Mouse (Mus musculus) kidney, adult 2 months (tissue): ENCODE results near the gene Ndufa4. TPM values are rescaled to one million over a fixed set of nuclear protein-coding genes. Genes with fewer than 3 reads are reported as not detected.
"Not testable (repeated sequence)": the region's sequence is repeated elsewhere in the genome, so short reads cannot be mapped to it uniquely, and the experiment has no call there.

Source experiments
- DNase-seq: peaks from one replicate; pipeline ENCODE4 v3.0.0; 2021
- H3K27ac ChIP-seq: fragments of 200-500 bp; 2 replicates; pipeline ENCODE4 v1.5.1; 2012; ENCODE audit warnings: low read depth, low read length, control low read depth, inconsistent platforms; ENCODE audit not compliant: insufficient read depth
- H3K27me3 ChIP-seq: fragments of 200-500 bp; replicated peaks from 2 replicates; pipeline ENCODE4 v1.6.1; 2012; ENCODE audit warnings: mild to moderate bottlenecking, moderate library complexity, low read length, inconsistent platforms; ENCODE audit not compliant: control insufficient read depth, insufficient read depth
- H3K36me3 ChIP-seq: fragments of 200-500 bp; 2 replicates; pipeline ENCODE4 v1.6.1; 2012; ENCODE audit warnings: mild to moderate bottlenecking, moderate library complexity, low read length, inconsistent platforms; ENCODE audit not compliant: control insufficient read depth, insufficient read depth
- H3K4me1 ChIP-seq: fragments of 200-500 bp; 2 replicates; pipeline ENCODE4 v1.6.1; 2011; ENCODE audit warnings: low read length; ENCODE audit not compliant: control insufficient read depth, insufficient read depth
- H3K4me3 ChIP-seq: fragments of 200-500 bp; 2 replicates; pipeline ENCODE4 v1.5.1; 2011; ENCODE audit warnings: mild to moderate bottlenecking, low read depth, low read length, control low read depth; ENCODE audit not compliant: insufficient read depth
- CTCF ChIP-seq: fragments of 200-500 bp; conservative IDR thresholded peaks from 2 replicates; pipeline ENCODE4 v1.5.1; 2011; ENCODE audit warnings: low read depth, mild to moderate bottlenecking, control low read depth, low read length, moderate library complexity, mixed read lengths; ENCODE audit not compliant: insufficient read depth, insufficient read length
- POLR2A ChIP-seq: fragments of 200-500 bp; IDR thresholded peaks from one replicate; pipeline ENCODE4 v1.6.1; 2011; ENCODE audit warnings: low read depth, low read length, control low read depth
- WGBS: fragments of 180-500 bp; shearing (Covaris S2); methylation state at CpG from one replicate; pipeline ENCODE4 v1.1.7; 2018; 5-methylcytosine and 5-hydroxymethylcytosine counted together
- polyA plus RNA-seq: library from polyadenylated mRNA; depleted of rRNA; stranded (reverse); fragments of >200 nt; gene quantifications from 2 replicates; pipeline ENCODE4 v1.2.3, GENCODE M21; 2012; rRNA removed

The Ndufa4 gene
- polyA plus RNA-seq, 1 experiment: 1,702 TPM

DNA sequence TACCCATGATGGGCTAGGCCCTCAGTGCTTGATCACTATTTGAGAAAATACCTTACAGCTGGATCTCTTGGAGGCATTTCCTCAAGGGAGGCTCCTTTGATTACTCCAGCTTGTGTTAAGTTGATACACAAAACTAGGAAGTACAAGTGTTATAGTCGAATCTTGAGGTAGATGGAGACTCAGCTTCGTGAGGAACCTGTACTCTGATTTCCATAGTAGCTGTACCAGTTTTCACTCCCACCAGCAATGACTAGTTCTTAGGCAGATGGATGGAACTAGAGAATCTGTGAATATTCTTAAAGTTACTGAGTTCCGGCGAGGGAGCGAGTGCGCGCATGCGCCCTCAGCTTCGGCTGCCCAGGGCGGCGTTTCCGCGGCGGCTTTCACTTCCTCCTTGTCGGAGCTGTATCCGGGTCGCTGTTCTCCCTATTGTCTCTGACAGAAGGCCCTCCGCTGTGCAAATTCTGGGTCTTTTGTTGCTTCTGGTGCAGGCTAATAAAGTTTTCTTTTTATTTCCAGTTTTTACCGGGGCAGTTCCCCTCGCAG is 18.3 kb upstream of the Ndufa4 start:
- Histone ChIP-seq H3K27me3 (no peaks in the 10 kb centered on the region), H3K4me1 (peaks cover 2% of the 10 kb centered on the region; the same call in 1 of the 2 replicates), H3K36me3 (no peaks in the 10 kb centered on the region), H3K27ac (peak overlapping the region; percentile 64), H3K4me3 (peak overlapping the region; percentile 96)
- TF ChIP-seq POLR2A (peak; percentile 32), CTCF (no peak)
- peak; percentile 93 for DNase-seq
- under 1% methylated on average over 20 of the region's 20 CpGs for whole genome bisulfite sequencing

- H3K27ac ChIP-seq: 0 out of 2 replicates have a peak overlapping the region, but pooled peaks have one; percentile 42
- peak overlapping the region; percentile 92 for H3K4me3 ChIP-seq
- H3K27me3 ChIP-seq: no peaks in the 10 kb centered on the region
- DNase-seq: no peak
- WGBS: 25% methylated on average over 7 of the region's 7 CpGs
- no peak for TF ChIP-seq POLR2A
- TF ChIP-seq CTCF: no peak
- H3K36me3 ChIP-seq: no peaks in the 10 kb centered on the region; the same call in 1 of the 2 replicates
- peaks cover 5% of the 10 kb centered on the region for H3K4me1 ChIP-seq
Measured at GRCm38 (mm10) chr6:11908170-11908569, 873 bp upstream of the Ndufa4 start.

- H3K27me3 ChIP-seq: no peaks in the 10 kb centered on the region
- TF ChIP-seq POLR2A: no peak
- no peak for TF ChIP-seq CTCF
- peak overlapping the region; percentile 92 for H3K4me3 ChIP-seq
- H3K36me3 ChIP-seq: no peaks in the 10 kb centered on the region; the same call in 1 of the 2 replicates
- under 1% methylated on average over 5 of the region's 5 CpGs for WGBS
- no peak for DNase-seq
- peak overlapping the region; percentile 90 for H3K27ac ChIP-seq
- peaks cover 5% of the 10 kb centered on the region for H3K4me1 ChIP-seq
Measured at GRCm38 (mm10) chr6:11906890-11907268, 418 bp downstream of the Ndufa4 start.

DNA sequence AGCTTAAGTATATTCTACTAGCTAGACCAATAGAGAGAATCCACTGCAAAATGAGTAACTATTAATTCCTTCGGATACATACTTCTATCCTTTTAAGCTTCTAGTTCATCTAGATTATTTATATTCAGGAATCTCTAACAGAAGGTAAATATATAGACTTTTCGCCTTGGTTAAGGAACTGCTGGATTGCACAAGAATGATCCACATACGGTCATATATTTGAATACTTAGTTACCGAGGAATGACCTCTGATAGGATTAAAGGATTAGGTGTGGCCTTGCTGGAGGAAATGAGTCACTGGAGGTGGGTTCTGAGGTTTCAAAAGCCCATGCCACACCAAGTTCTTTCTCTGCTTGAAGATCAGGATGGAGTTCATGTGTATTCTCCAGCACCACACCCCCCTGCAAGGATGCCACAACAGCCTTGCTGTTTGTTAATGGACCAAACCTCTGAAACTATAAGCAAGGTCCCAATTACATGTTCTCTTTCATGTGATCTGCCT is 6.4 kb downstream of the Ndufa4 start:
- WGBS: 92% methylated on average over 4 of the region's 4 CpGs
- no peak for DNase-seq
- H3K27me3 ChIP-seq: no peaks in the 10 kb centered on the region
- H3K36me3 ChIP-seq: peaks cover 8% of the 10 kb centered on the region
- no peak overlapping the region for H3K4me3 ChIP-seq
- TF ChIP-seq CTCF (no peak), POLR2A (no peak)
- H3K27ac ChIP-seq: no peak overlapping the region
- peaks cover 5% of the 10 kb centered on the region for H3K4me1 ChIP-seq

DNA sequence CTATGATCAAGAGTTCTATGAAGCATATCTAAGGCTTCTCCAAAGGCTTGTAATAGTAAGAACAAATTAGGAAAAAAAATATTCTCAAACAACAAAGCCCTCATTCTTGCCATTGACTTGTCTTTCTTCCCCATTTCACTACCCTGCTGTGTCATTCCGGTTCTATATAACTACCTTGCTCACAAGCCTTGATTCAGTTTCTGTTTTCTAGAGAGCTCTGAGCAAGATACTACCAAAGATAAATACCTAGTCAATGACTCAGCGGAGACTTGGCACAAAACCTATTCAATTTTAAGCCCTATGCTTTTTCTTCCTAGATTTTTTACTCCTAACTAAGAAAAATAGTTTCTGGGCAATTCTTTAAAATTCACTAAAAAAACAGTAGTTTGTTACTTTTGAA is 31.9 kb downstream of the Ndufa4 start:
- no CpG with 5 or more reads among the region's 2 CpGs for WGBS
- DNase-seq, H3K4me3 ChIP-seq, H3K27ac ChIP-seq, H3K4me1 ChIP-seq, H3K36me3 ChIP-seq, H3K27me3 ChIP-seq: not testable (repeated sequence)

Other genes with a start within 250 kb of the Ndufa4 start
- 5.6 and 7.0 TPM in 2 replicates for gene Phf14, start 312 bp upstream of the Ndufa4 start, polyA plus RNA-seq